Mouse (Mus musculus) CH12.LX (cell line): Measurements from ENCODE around the gene Cep41. TPM values are rescaled to one million over a fixed set of nuclear protein-coding genes. Genes with fewer than 3 reads are reported as not detected.

Source experiments
- DNase-seq: peaks from one replicate; pipeline ENCODE4 v3.0.0-alpha.2; 2013; ENCODE audit errors: extremely low read depth
- H3K27ac ChIP-seq: 2 replicates; pipeline ENCODE4 v1.5.1; 2012; ENCODE audit warnings: low read depth, mild to moderate bottlenecking, control low read depth, moderate library complexity; ENCODE audit not compliant: insufficient read depth
- H3K27me3 ChIP-seq: replicated peaks from 2 replicates; pipeline ENCODE3; 2012; ENCODE audit warnings: inconsistent platforms
- H3K36me3 ChIP-seq, 2 experiments: replicated peaks in 1 of 2; 2 replicates each; pipeline versions ENCODE3 to v1.6.1; 2012; ENCODE audit warnings: inconsistent platforms in 1 of 2, low read length in 1 of 2, mild to moderate bottlenecking in 1 of 2, mixed read lengths in 1 of 2, moderate library complexity in 1 of 2; ENCODE audit not compliant: control insufficient read depth in 1 of 2, insufficient read depth in 1 of 2
- H3K4me1 ChIP-seq, 2 experiments: 2 replicates each; pipeline ENCODE4 v1.6.1; 2012; ENCODE audit warnings: inconsistent platforms in 1 of 2, moderate library complexity in 1 of 2; ENCODE audit not compliant: insufficient read depth in 2 of 2, control insufficient read depth in 1 of 2
- H3K4me2 ChIP-seq: 2 replicates; pipeline ENCODE4 v1.6.1; 2012; ENCODE audit warnings: low read depth, mild to moderate bottlenecking, control low read depth; ENCODE audit not compliant: poor library complexity, insufficient read depth, severe bottlenecking
- H3K4me3 ChIP-seq, 3 experiments: fragments of 150-350 bp in 1 of 3; sonication (generic) in 1 of 3; replicated peaks in 1 of 3; 2 replicates each; pipeline versions ENCODE3 to v1.5.1; 2011 to 2012; ENCODE audit warnings: low read depth in 2 of 3, low read length in 2 of 3, mild to moderate bottlenecking in 2 of 3, moderate library complexity in 2 of 3, control low read depth in 1 of 3, improper control_type of control experiment in 1 of 3, inconsistent platforms in 1 of 3, mixed read lengths in 1 of 3; ENCODE audit not compliant: poor library complexity in 1 of 3
- H3K79me2 ChIP-seq: replicated peaks from 2 replicates; pipeline ENCODE4 v1.6.1; 2012; ENCODE audit warnings: mild to moderate bottlenecking, moderate library complexity; ENCODE audit not compliant: control insufficient read depth, poor library complexity, insufficient read depth, severe bottlenecking; ENCODE audit errors: extremely low read depth
- H3K9ac ChIP-seq: 2 replicates; pipeline ENCODE4 v1.6.1; 2012; ENCODE audit warnings: low read depth, mild to moderate bottlenecking, control low read depth, moderate library complexity; ENCODE audit not compliant: insufficient read depth
- H3K9me3 ChIP-seq: replicated peaks from 2 replicates; pipeline ENCODE3; 2012; ENCODE audit warnings: low read length, inconsistent platforms, mixed read lengths
- CHD1 ChIP-seq: IDR thresholded peaks from 2 replicates; pipeline ENCODE4 v1.6.1; 2012; ENCODE audit warnings: low read depth, low read length, improper control_type of control experiment, inconsistent platforms
- E2F4 ChIP-seq: IDR thresholded peaks from 2 replicates; pipeline ENCODE4 v1.6.1; 2011; ENCODE audit warnings: low read depth, low read length, improper control_type of control experiment; ENCODE audit not compliant: insufficient replicate concordance
- EP300 ChIP-seq: IDR thresholded peaks from 2 replicates; pipeline ENCODE4 v1.6.1; 2011; ENCODE audit warnings: low read length, improper control_type of control experiment
- ETS1 ChIP-seq: conservative IDR thresholded peaks from 2 replicates; pipeline ENCODE4 v1.6.1; 2012; ENCODE audit warnings: low read depth, mild to moderate bottlenecking, inconsistent platforms, low read length, improper control_type of control experiment, moderate library complexity
- GABPA ChIP-seq: IDR thresholded peaks from 2 replicates; pipeline ENCODE4 v1.6.1; 2012; ENCODE audit warnings: low read depth, low read length, improper control_type of control experiment, inconsistent platforms; ENCODE audit not compliant: insufficient replicate concordance
- HCFC1 ChIP-seq: IDR thresholded peaks from 2 replicates; pipeline ENCODE4 v1.6.1; 2012; ENCODE audit warnings: low read depth, mild to moderate bottlenecking, inconsistent platforms, low read length, improper control_type of control experiment
- KAT2A ChIP-seq: IDR thresholded peaks from 2 replicates; pipeline ENCODE4 v1.6.1; 2012; ENCODE audit warnings: low read length, improper control_type of control experiment, inconsistent platforms; ENCODE audit not compliant: insufficient replicate concordance
- MAFK ChIP-seq: IDR thresholded peaks from 2 replicates; pipeline ENCODE4 v1.6.1; 2011; ENCODE audit warnings: low read length, improper control_type of control experiment; ENCODE audit not compliant: insufficient replicate concordance
- NELFE ChIP-seq: IDR thresholded peaks from 2 replicates; pipeline ENCODE4 v1.6.1; 2011; ENCODE audit warnings: low read depth, low read length, improper control_type of control experiment
- NRF1 ChIP-seq: IDR thresholded peaks from 2 replicates; pipeline ENCODE4 v1.6.1; 2014; ENCODE audit warnings: low read depth, mild to moderate bottlenecking, inconsistent platforms, low read length, improper control_type of control experiment, moderate library complexity
- POLR2A ChIP-seq: IDR thresholded peaks from 2 replicates; pipeline ENCODE4 v1.6.1; 2011; ENCODE audit warnings: low read depth, mild to moderate bottlenecking, improper control_type of control experiment, low read length
- POLR2AphosphoS2 ChIP-seq: IDR thresholded peaks from 2 replicates; pipeline ENCODE4 v1.6.1; 2011; ENCODE audit warnings: low read depth, low read length, improper control_type of control experiment
- RAD21 ChIP-seq: IDR thresholded peaks from 2 replicates; pipeline ENCODE4 v1.6.1; 2011; ENCODE audit warnings: low read depth, mild to moderate bottlenecking, low read length, improper control_type of control experiment, moderate library complexity
- SIN3A ChIP-seq: IDR thresholded peaks from 2 replicates; pipeline ENCODE4 v1.6.1; 2012; ENCODE audit warnings: low read length, improper control_type of control experiment, inconsistent platforms
- SMC3 ChIP-seq: IDR thresholded peaks from 2 replicates; pipeline ENCODE4 v1.6.1; 2011; ENCODE audit warnings: low read depth, low read length, improper control_type of control experiment
- TBP ChIP-seq: conservative IDR thresholded peaks from 2 replicates; pipeline ENCODE4 v1.6.1; 2011; ENCODE audit warnings: low read depth, low read length, improper control_type of control experiment
- TCF12 ChIP-seq: IDR thresholded peaks from 2 replicates; pipeline ENCODE4 v1.6.1; 2014; ENCODE audit warnings: low read depth, mild to moderate bottlenecking, inconsistent platforms, low read length, improper control_type of control experiment
- USF1 ChIP-seq: IDR thresholded peaks from 2 replicates; pipeline ENCODE4 v1.6.1; 2014; ENCODE audit warnings: low read depth, mild to moderate bottlenecking, inconsistent platforms, low read length, improper control_type of control experiment
- USF2 ChIP-seq: conservative IDR thresholded peaks from 2 replicates; pipeline ENCODE4 v1.6.1; 2011; ENCODE audit warnings: low read depth, low read length, improper control_type of control experiment
- ZKSCAN1 ChIP-seq: IDR thresholded peaks from 2 replicates; pipeline ENCODE4 v1.6.1; 2012; ENCODE audit warnings: low read depth, inconsistent platforms, low read length, improper control_type of control experiment, borderline replicate concordance
- ZMIZ1 ChIP-seq: IDR thresholded peaks from 2 replicates; pipeline ENCODE4 v1.6.1; 2012; ENCODE audit warnings: low read depth, mild to moderate bottlenecking, inconsistent platforms, low read length, improper control_type of control experiment
- dilution Hi-C: fragments of 300-500 bp; cut with MboI; formaldehyde crosslinking; loops from 2 replicates; pipeline ENCODE4 v1.14.3; 2020; ENCODE audit warnings: low sequenced_read_pairs; ENCODE audit not compliant: extremely low pct_unique_long_range_greater_than_20kb, extremely low pct_ligation_motif_present
- in situ Hi-C: fragments of 300-500 bp; cut with MboI; formaldehyde crosslinking; loops from 3 replicates; pipeline ENCODE4 v1.14.3; 2019; ENCODE audit warnings: low sequenced_read_pairs, low pct_ligation_motif_present, low pct_unique_long_range_greater_than_20kb, mixed read lengths
- polyA plus RNA-seq: library from polyadenylated mRNA; unstranded; fragments of >175 nt; gene quantifications from 2 replicates; pipeline ENCODE4 v1.2.1, GENCODE M21; 2012; ENCODE audit warnings: low read depth; ENCODE audit not compliant: insufficient read length
- total RNA-seq, 2 experiments: library from RNA; depleted of rRNA; stranded (reverse); fragments of 300-350 nt in 1 of 2; fragments of >200 nt in 1 of 2; gene quantifications; 2 replicates each; pipeline ENCODE4 v1.2.3; 2012 to 2014

Cep41 gene
- total and polyA plus RNA-seq, 3 experiments, result 4.2 to 11.4 (median 8.7) TPM

DNA sequence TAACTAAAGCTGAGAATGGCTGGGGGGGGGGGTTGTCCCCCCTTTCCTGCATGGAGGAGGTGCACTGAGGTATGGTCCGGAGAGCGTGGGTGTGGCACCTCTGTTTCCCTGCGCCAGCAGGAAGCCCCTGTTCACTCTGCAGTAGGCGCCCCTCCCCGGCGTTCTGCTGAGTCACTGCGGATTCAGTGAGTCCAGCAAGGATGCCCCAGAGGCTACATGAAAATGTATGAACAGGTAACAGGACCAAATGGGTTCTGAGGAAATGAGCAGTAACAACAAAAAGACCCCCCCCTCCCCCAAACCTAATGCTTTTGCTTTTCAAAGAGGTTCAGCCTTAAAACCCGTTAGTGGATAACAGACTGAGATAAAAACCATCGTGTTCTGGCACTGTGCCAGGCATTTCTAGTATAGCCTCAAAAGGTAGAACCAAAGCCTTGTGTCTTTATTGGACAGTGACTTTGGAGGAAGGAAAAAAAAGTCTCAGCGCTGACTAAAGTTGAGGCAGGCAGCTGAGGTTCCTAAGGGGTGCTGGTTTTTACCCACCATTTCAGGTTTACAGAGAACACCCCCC lies 45.7 kb upstream of the Cep41 start:
- DNase-seq, result no peak
- Histone ChIP-seq H3K36me3 (peaks cover 0 to 11% of the 10 kb centered on the region in 2 experiments), H3K79me2 (no peaks in the 10 kb centered on the region), H3K9ac (no peak overlapping the region), H3K4me2 (no peak overlapping the region), H3K4me3 (no peak overlapping the region), H3K4me1 (no peaks in the 10 kb centered on the region), H3K27me3 (no peaks in the 10 kb centered on the region), H3K9me3 (peaks cover 25% of the 10 kb centered on the region), H3K27ac (no peak overlapping the region)
- TF ChIP-seq MAFK, result no peak
- dilution Hi-C loops, result no loop called here
- in situ Hi-C loops, result no loop called here

DNA sequence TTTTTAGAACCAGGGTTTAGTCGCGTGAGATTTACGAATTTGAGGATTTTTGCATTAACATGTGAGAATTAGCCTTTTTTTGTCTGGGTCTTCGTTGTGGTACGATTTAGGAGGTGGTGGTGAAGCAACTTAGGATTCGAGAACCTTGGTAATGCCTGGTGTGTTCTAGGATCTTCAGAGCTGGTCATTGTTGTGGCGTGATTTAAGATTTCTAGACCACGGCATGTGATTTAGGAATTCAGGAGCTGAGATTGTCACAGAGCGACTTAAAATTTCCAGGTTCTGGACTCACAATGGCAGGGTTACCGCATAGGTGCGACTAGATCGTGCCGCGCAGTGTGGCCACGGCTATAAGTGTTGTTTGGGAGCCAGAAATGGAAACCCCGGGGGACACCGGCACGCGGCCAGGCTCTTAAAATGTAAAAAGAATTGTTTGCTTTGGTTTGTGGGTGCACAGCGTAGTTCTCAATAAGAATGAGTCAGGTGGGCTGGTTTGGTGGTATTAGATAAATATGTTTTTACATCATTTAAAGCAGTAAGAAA lies 45.0 kb upstream of the Cep41 start:
- Histone ChIP-seq H3K27me3 (no peaks in the 10 kb centered on the region), H3K9me3 (peaks cover 25% of the 10 kb centered on the region), H3K9ac (no peak overlapping the region), H3K36me3 (peaks cover 0 to 6% of the 10 kb centered on the region in 2 experiments), H3K4me3 (no peak overlapping the region), H3K27ac (no peak overlapping the region), H3K4me1 (no peaks in the 10 kb centered on the region), H3K79me2 (no peaks in the 10 kb centered on the region), H3K4me2 (no peak overlapping the region)
- DNase-seq, result no peak
- dilution Hi-C loops (no loop called here), in situ Hi-C loops (no loop called here)
- TF ChIP-seq CHD1 (no peak), ZMIZ1 (no peak), SIN3A (no peak), USF2 (no peak), KAT2A (no peak), USF1 (no peak), TBP (no peak), NELFE (no peak), SMC3 (no peak), POLR2A (no peak), EP300 (no peak), POLR2AphosphoS2 (no peak), RAD21 (no peak), TCF12 (no peak), HCFC1 (no peak), GABPA (no peak), E2F4 (no peak), NRF1 (no peak), ETS1 (no peak), ZKSCAN1 (no peak)
